Mouse (Mus musculus) neural tube, embryonic 15.5 days (tissue): ENCODE results near the gene Eaf2. TPM values are rescaled to one million over a fixed set of nuclear protein-coding genes. Genes with fewer than 3 reads are reported as not detected.
"Not testable (repeated sequence)": the region's sequence is repeated elsewhere in the genome, so short reads cannot be mapped to it uniquely, and the experiment has no call there.

Experiments
- ATAC-seq: fragments of 200-750 bp; cut with Nextera tagmentation; 2 replicates; pipeline ENCODE4 v1.8.0; 2017; ENCODE audit warnings: mild to moderate bottlenecking, moderate TSS enrichment, moderate library complexity; ENCODE audit not compliant: low FRiP score
- H3K27ac ChIP-seq: fragments of 300-500 bp; sonication (generic); replicated peaks from 2 replicates; pipeline ENCODE4 v1.5.1; 2015; ENCODE audit warnings: mild to moderate bottlenecking, inconsistent platforms
- H3K27me3 ChIP-seq: fragments of 300-500 bp; sonication (generic); replicated peaks from 2 replicates; pipeline ENCODE4 v1.6.1; 2015; ENCODE audit warnings: inconsistent platforms
- H3K36me3 ChIP-seq: fragments of 300-500 bp; sonication (generic); 2 replicates; pipeline ENCODE4 v1.6.1; 2015; ENCODE audit warnings: inconsistent platforms
- H3K4me1 ChIP-seq: fragments of 300-500 bp; sonication (generic); 2 replicates; pipeline ENCODE4 v1.6.1; 2015; ENCODE audit warnings: inconsistent platforms
- H3K4me2 ChIP-seq: fragments of 300-500 bp; sonication (generic); 2 replicates; pipeline ENCODE4 v1.6.1; 2015; ENCODE audit warnings: inconsistent platforms, mild to moderate bottlenecking, moderate library complexity
- H3K4me3 ChIP-seq: fragments of 300-500 bp; sonication (generic); replicated peaks from 2 replicates; pipeline ENCODE4 v1.5.1; 2015; ENCODE audit warnings: mild to moderate bottlenecking, inconsistent platforms
- H3K9ac ChIP-seq: fragments of 300-500 bp; sonication (generic); replicated peaks from 2 replicates; pipeline ENCODE4 v1.6.1; 2015; ENCODE audit warnings: mild to moderate bottlenecking, inconsistent platforms
- H3K9me3 ChIP-seq: fragments of 300-500 bp; sonication (generic); replicated peaks from 2 replicates; pipeline ENCODE4 v1.6.1; 2016; ENCODE audit warnings: inconsistent platforms
- WGBS: fragments of 180-500 bp; shearing (Covaris S2); methylation state at CpG from one replicate; pipeline ENCODE4 v1.1.7; 2015; ENCODE audit warnings: mixed read lengths; 5-methylcytosine and 5-hydroxymethylcytosine counted together
- polyA plus RNA-seq: library from polyadenylated mRNA; unstranded; fragments of >200 nt; fragmentation: Nextera tagmentation; extraction: Ambion mirVana; gene quantifications from 2 replicates; pipeline ENCODE4 v1.2.1, GENCODE M21; 2015

Eaf2 gene
- polyA plus RNA-seq, 1 experiment from 2014 or later, result 0.50 TPM

GRCm38 (mm10) chr16:36891415-36891814, 16.6 kb upstream of the Eaf2 start:
- 98% methylated on average over 4 of the region's 4 CpGs for WGBS
- H3K4me3 ChIP-seq, result no peak overlapping the region
- no peak overlapping the region for H3K27ac ChIP-seq
- H3K9me3 ChIP-seq, result no peaks in the 10 kb centered on the region
- no peak for ATAC-seq
- no peaks in the 10 kb centered on the region for H3K27me3 ChIP-seq
- H3K36me3 ChIP-seq, result peaks cover 80% of the 10 kb centered on the region
- H3K4me2 ChIP-seq, result no peak overlapping the region
- H3K9ac ChIP-seq, result no peak overlapping the region
- H3K4me1 ChIP-seq, result no peaks in the 10 kb centered on the region

GRCm38 (mm10) chr16:36890559-36890958, 15.8 kb upstream of the Eaf2 start:
- WGBS, result 92% methylated on average over 3 of the region's 3 CpGs
- H3K4me1 ChIP-seq, result no peaks in the 10 kb centered on the region
- no peak overlapping the region for H3K4me3 ChIP-seq
- no peak overlapping the region for H3K9ac ChIP-seq
- no peaks in the 10 kb centered on the region for H3K27me3 ChIP-seq
- no peak overlapping the region for H3K27ac ChIP-seq
- no peaks in the 10 kb centered on the region for H3K9me3 ChIP-seq
- no peak overlapping the region for H3K4me2 ChIP-seq
- peaks cover 80% of the 10 kb centered on the region for H3K36me3 ChIP-seq
- ATAC-seq, result no peak

- ATAC-seq, result no peak
- Histone ChIP-seq H3K27ac (no peak overlapping the region), H3K36me3 (peaks cover 53% of the 10 kb centered on the region), H3K4me2 (no peak overlapping the region), H3K27me3 (no peaks in the 10 kb centered on the region), H3K9me3 (no peaks in the 10 kb centered on the region), H3K4me3 (no peak overlapping the region), H3K4me1 (peaks cover 5% of the 10 kb centered on the region; the same call in 1 of the 2 replicates), H3K9ac (no peak overlapping the region)
- WGBS, result 91% methylated on average over 5 of the region's 5 CpGs
Measured at GRCm38 (mm10) chr16:36887546-36887945, 12.7 kb upstream of the Eaf2 start.

DNA sequence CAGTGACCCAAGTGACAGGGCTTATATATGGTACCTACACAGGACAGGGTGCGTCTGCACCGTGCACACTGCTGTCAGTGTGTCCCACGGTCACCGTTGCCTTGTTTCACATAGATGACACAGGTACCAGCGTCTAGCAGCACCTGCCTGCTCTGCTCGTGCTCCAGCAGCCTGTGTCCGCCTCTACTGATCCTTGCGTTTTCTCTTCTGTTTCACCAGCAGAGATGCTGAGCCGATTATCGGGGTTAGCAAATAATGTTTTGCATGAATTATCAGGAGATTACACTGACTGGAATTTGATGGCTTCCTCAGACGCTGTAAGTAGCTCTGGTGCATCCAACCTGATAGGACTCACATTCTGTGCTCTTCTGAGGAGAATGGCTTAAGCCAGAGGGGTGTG, 11.1 kb upstream of the Eaf2 start:
- ATAC-seq, result no peak
- no peaks in the 10 kb centered on the region for H3K9me3 ChIP-seq
- no peak overlapping the region for H3K9ac ChIP-seq
- H3K4me3 ChIP-seq, result no peak overlapping the region
- 94% methylated on average over 11 of the region's 11 CpGs for WGBS
- no peak overlapping the region for H3K4me2 ChIP-seq
- peaks cover 7% of the 10 kb centered on the region; the same call in 1 of the 2 replicates for H3K4me1 ChIP-seq
- no peaks in the 10 kb centered on the region for H3K27me3 ChIP-seq
- no peak overlapping the region for H3K27ac ChIP-seq
- peaks cover 39% of the 10 kb centered on the region for H3K36me3 ChIP-seq

DNA sequence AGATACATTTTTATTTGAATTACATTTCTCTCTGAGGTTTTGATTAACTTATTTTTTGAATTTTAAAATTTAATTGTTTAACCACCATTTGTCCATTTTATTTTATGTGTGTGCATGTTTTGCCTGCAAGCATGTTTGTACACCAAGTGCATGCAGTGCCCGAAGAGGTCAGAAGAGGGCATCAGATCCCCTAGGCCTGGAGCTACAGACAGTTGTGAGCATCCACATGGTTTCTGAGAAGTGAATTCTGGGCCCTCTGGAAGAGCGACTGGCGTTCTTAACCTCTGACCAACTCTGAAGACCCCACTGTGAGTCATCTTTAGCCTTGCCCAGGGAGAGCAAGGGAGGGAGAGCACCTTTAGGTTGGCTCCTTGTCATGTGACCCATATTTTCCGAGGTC, 10.1 kb upstream of the Eaf2 start:
- Histone ChIP-seq H3K36me3 (peaks cover 33% of the 10 kb centered on the region), H3K9me3 (no peaks in the 10 kb centered on the region), H3K27ac (no peak overlapping the region), H3K4me1 (peaks cover 13% of the 10 kb centered on the region), H3K9ac (no peak overlapping the region), H3K4me2 (no peak overlapping the region), H3K4me3 (no peak overlapping the region), H3K27me3 (no peaks in the 10 kb centered on the region)
- WGBS, result 90% methylated on average over 4 of the region's 4 CpGs
- ATAC-seq, result no peak

DNA sequence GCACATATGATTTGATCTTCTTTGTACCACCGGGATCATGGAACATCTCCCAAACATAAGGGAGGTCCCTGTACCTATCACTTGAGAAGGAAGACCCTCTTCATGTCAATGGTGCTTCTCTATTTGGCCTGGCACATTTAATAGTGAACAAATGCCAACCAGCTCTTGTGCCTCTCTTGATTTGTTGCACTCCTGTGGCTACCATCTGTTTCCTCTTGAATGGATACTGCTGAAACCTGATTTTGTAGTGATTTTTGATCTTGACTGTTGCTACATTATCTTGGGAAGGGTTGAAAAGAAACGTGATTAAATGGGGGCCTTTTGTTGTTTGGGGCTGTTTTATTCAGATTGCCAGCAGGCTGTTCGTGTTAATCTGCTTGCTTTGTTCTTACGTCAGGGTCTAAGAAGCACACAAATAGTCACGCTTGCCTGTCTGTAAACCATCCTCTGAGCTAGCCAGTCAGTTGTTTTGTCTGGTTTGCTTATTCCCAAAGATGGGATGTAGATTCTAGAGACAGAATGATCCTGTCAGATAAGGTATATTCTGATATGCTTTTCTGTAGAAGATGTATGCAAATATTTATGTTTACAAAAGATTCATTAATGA, 8.0 kb upstream of the Eaf2 start:
- Histone ChIP-seq H3K4me1 (peaks cover 24% of the 10 kb centered on the region), H3K9ac (no peak overlapping the region), H3K9me3 (no peaks in the 10 kb centered on the region), H3K4me3 (no peak overlapping the region), H3K27me3 (no peaks in the 10 kb centered on the region), H3K36me3 (peaks cover 19% of the 10 kb centered on the region), H3K27ac (no peak overlapping the region), H3K4me2 (no peak overlapping the region)
- WGBS, result 26% methylated on average over 5 of the region's 5 CpGs
- ATAC-seq, result no peak

- no peaks in the 10 kb centered on the region for H3K27me3 ChIP-seq
- H3K4me1 ChIP-seq, result peaks cover 42% of the 10 kb centered on the region
- no peaks in the 10 kb centered on the region for H3K9me3 ChIP-seq
- 83% methylated on average over 5 of the region's 5 CpGs for WGBS
- no peak overlapping the region for H3K9ac ChIP-seq
- peaks cover 3% of the 10 kb centered on the region for H3K36me3 ChIP-seq
- no peak overlapping the region for H3K4me2 ChIP-seq
- no peak overlapping the region for H3K4me3 ChIP-seq
- H3K27ac ChIP-seq, result no peak overlapping the region
- ATAC-seq, result no peak
Measured at GRCm38 (mm10) chr16:36877316-36877715, 2.5 kb upstream of the Eaf2 start.

GRCm38 (mm10) chr16:36875276-36875851, 561 bp upstream of the Eaf2 start:
- H3K27ac ChIP-seq, result peak overlapping the region; percentile 84
- peak overlapping the region; percentile 68 for H3K4me3 ChIP-seq
- peaks cover 34% of the 10 kb centered on the region for H3K4me1 ChIP-seq
- no peaks in the 10 kb centered on the region for H3K9me3 ChIP-seq
- under 1% methylated on average over 43 of the region's 48 CpGs for WGBS
- peak overlapping the region; percentile 66 for H3K9ac ChIP-seq
- ATAC-seq, result peak; percentile 73
- peaks cover 12% of the 10 kb centered on the region for H3K36me3 ChIP-seq
- H3K4me2 ChIP-seq, result peak overlapping the region; percentile 67
- no peaks in the 10 kb centered on the region for H3K27me3 ChIP-seq

DNA sequence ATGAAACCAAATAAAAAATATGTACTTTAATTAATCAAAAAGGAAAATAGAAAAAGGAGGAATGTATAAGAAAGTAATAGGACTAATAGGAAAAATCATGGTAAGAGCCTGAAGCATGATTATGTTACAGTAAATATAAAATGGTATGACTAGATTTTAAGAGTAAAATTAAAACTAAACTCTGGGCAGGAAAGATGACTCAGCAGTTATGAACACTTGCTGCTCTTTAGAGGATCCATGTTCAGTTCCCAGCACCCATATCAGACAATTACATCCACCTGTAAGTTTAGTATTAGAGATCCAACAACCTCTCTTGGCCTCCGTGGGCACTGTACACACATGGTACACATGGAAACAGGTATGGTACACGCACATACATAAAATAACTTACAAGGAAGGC, 5.4 kb downstream of the Eaf2 start:
- Histone ChIP-seq H3K9ac (no peak overlapping the region), H3K27ac (no peak overlapping the region), H3K4me2 (no peak overlapping the region), H3K4me3 (no peak overlapping the region), H3K9me3 (no peaks in the 10 kb centered on the region), H3K27me3 (no peaks in the 10 kb centered on the region), H3K36me3 (peaks cover 40% of the 10 kb centered on the region), H3K4me1 (peaks cover 10% of the 10 kb centered on the region)
- ATAC-seq, result no peak
- WGBS, result 98% methylated on average over 2 of the region's 2 CpGs

DNA sequence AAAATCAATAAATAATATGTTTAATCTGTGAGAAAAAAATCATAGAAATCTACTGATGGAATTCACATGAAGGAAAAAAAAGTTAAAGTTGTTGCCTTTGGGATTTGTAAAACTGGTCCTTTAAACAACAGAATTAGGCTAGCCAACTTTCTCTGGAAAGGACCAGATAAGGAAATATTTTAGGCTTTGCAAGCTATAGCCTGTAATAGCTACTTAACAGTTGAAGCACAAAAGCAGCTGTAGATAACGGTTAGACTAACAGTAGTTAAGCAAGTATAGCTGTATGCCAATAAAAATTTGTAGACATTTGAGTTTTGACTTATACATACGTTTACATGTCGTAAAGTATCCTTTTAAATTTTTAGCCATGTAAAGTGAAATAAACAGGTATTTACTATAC, 11.2 kb downstream of the Eaf2 start:
- H3K27ac ChIP-seq, result no peak overlapping the region
- H3K4me2 ChIP-seq, result no peak overlapping the region
- peaks cover 43% of the 10 kb centered on the region for H3K36me3 ChIP-seq
- 91% methylated on average over 3 of the region's 3 CpGs for WGBS
- H3K27me3 ChIP-seq, result no peaks in the 10 kb centered on the region
- no peak overlapping the region for H3K9ac ChIP-seq
- no peak for ATAC-seq
- no peak overlapping the region for H3K4me3 ChIP-seq
- no peaks in the 10 kb centered on the region for H3K9me3 ChIP-seq
- no peaks in the 10 kb centered on the region for H3K4me1 ChIP-seq

DNA sequence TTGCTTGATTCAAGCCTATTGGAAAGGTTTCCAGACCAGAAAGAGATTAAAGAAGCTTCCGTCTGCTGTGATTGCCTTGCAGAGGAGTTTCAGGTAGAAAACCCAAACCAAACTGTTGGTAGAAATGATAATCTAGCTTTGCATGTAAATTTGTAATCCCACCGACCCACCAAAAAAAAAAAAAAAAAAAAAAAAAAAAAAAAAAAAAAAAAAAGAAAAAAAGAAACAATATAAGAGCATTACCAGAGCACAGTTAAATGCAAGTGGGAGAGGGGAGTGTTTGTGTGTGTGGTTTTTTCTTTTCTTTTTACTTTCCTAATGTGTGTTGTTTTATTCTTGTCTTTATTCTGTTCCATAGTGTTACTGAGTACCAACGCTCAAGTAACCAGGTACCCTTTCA, 23.6 kb downstream of the Eaf2 start:
- Histone ChIP-seq H3K4me1 (no peaks in the 10 kb centered on the region), H3K27ac (no peak overlapping the region), H3K9me3 (no peaks in the 10 kb centered on the region), H3K36me3 (peaks cover 29% of the 10 kb centered on the region), H3K27me3 (no peaks in the 10 kb centered on the region), H3K4me3 (no peak overlapping the region), H3K9ac (no peak overlapping the region), H3K4me2 (no peak overlapping the region)
- no peak for ATAC-seq
- 93% methylated on average over 3 of the region's 3 CpGs for WGBS

- H3K27ac ChIP-seq, H3K27me3 ChIP-seq, H3K4me2 ChIP-seq, H3K9me3 ChIP-seq, H3K9ac ChIP-seq, H3K4me3 ChIP-seq, H3K4me1 ChIP-seq, ATAC-seq: not testable (repeated sequence)
- WGBS, result 100% methylated on average over 1 of the region's 1 CpGs
- peaks cover 23% of the 10 kb centered on the region for H3K36me3 ChIP-seq
Measured at GRCm38 (mm10) chr16:36846894-36847293, 27.9 kb downstream of the Eaf2 start.
